Mouse (Mus musculus): ENCODE measurements around the gene Boc. TPM values are rescaled to one million over a fixed set of nuclear protein-coding genes. Genes with fewer than 3 reads are reported as not detected.
"Not testable (repeated sequence)": the region's sequence is repeated elsewhere in the genome, so short reads cannot be mapped to it uniquely, and the experiment has no call there.

Boc gene
- polyA plus RNA-seq, 1 experiment from 2014 or later = 37.5 TPM

- Histone ChIP-seq H3K4me1 (peaks cover 9% of the 10 kb centered on the region), H3K9me3 (replicated peaks) (no peaks in the 10 kb centered on the region), H3K27me3 (no peaks in the 10 kb centered on the region), H3K36me3 (no peaks in the 10 kb centered on the region), H3K4me2 (replicated peaks) (no peak overlapping the region), H3K27ac (no peak overlapping the region), H3K9ac (no peak overlapping the region), H3K4me3 (no peak overlapping the region)
- 93% methylated on average over 14 of the region's 14 CpGs for WGBS
- no peak for ATAC-seq (ENCODE audit: low FRiP score)
Observed at GRCm38 (mm10) chr16:44479852-44480251, 78.8 kb downstream of the Boc start.

- H3K27ac ChIP-seq = no peak overlapping the region
- no peak overlapping the region for H3K4me2 ChIP-seq (replicated peaks)
- no peaks in the 10 kb centered on the region for H3K9me3 ChIP-seq (replicated peaks)
- no peak overlapping the region for H3K4me3 ChIP-seq
- H3K9ac ChIP-seq = no peak overlapping the region
- H3K36me3 ChIP-seq = no peaks in the 10 kb centered on the region
- peaks cover 9% of the 10 kb centered on the region for H3K4me1 ChIP-seq
- WGBS = 54% methylated on average over 18 of the region's 18 CpGs
- no peak for ATAC-seq (ENCODE audit: low FRiP score)
- H3K27me3 ChIP-seq = no peaks in the 10 kb centered on the region
Observed at GRCm38 (mm10) chr16:44478767-44479166, 79.9 kb downstream of the Boc start.

- Histone ChIP-seq H3K27me3 (no peaks in the 10 kb centered on the region), H3K4me3 (no peak overlapping the region)
- ATAC-seq (ENCODE audit: low FRiP score) = no peak
Observed at GRCm38 (mm10) chr16:44475682-44476375, 82.9 kb downstream of the Boc start.

GRCm38 (mm10) chr16:44475281-44475680 is 83.4 kb downstream of the Boc start:
- Histone ChIP-seq H3K4me3 (no peak overlapping the region), H3K27me3 (no peaks in the 10 kb centered on the region), H3K9me3 (replicated peaks) (no peaks in the 10 kb centered on the region), H3K4me2 (replicated peaks) (no peak overlapping the region), H3K36me3 (no peaks in the 10 kb centered on the region), H3K27ac (no peak overlapping the region), H3K4me1 (0 out of 2 replicates have a peak, but pooled peaks cover 2% of the 10 kb centered on the region), H3K9ac (no peak overlapping the region)
- 90% methylated on average over 14 of the region's 14 CpGs for WGBS
- no peak for ATAC-seq (ENCODE audit: low FRiP score)

More at GRCm38 (mm10) chr16:44475682-44476375, 82.9 kb downstream of the Boc start:
- WGBS = 87% methylated on average over 11 of the region's 11 CpGs
- Histone ChIP-seq H3K9ac (no peak overlapping the region), H3K4me2 (replicated peaks) (no peak overlapping the region), H3K4me1 (0 out of 2 replicates have a peak, but pooled peaks cover 3% of the 10 kb centered on the region), H3K9me3 (replicated peaks) (no peaks in the 10 kb centered on the region), H3K27ac (no peak overlapping the region), H3K36me3 (no peaks in the 10 kb centered on the region)

- H3K4me2 ChIP-seq (replicated peaks) = no peak overlapping the region
- H3K27me3 ChIP-seq = no peaks in the 10 kb centered on the region
- no peak for ATAC-seq (ENCODE audit: low FRiP score)
- WGBS = 77% methylated on average over 5 of the region's 5 CpGs
- no peak overlapping the region for H3K4me3 ChIP-seq
- H3K27ac ChIP-seq = no peak overlapping the region
- no peak overlapping the region for H3K9ac ChIP-seq
- no peaks in the 10 kb centered on the region for H3K4me1 ChIP-seq
- no peaks in the 10 kb centered on the region for H3K9me3 ChIP-seq (replicated peaks)
- no peaks in the 10 kb centered on the region for H3K36me3 ChIP-seq
Observed at GRCm38 (mm10) chr16:44460922-44461321, 97.8 kb downstream of the Boc start.

GRCm38 (mm10) chr16:44458826-44459225 is 99.9 kb downstream of the Boc start:
- Histone ChIP-seq H3K4me3 (no peak overlapping the region), H3K9me3 (replicated peaks) (no peaks in the 10 kb centered on the region; the same call in 1 of the 2 replicates), H3K27me3 (no peaks in the 10 kb centered on the region), H3K4me1 (no peaks in the 10 kb centered on the region), H3K4me2 (replicated peaks) (no peak overlapping the region), H3K9ac (no peak overlapping the region), H3K36me3 (no peaks in the 10 kb centered on the region), H3K27ac (no peak overlapping the region)
- 85% methylated on average over 2 of the region's 2 CpGs for WGBS
- no peak for ATAC-seq (ENCODE audit: low FRiP score)

DNA sequence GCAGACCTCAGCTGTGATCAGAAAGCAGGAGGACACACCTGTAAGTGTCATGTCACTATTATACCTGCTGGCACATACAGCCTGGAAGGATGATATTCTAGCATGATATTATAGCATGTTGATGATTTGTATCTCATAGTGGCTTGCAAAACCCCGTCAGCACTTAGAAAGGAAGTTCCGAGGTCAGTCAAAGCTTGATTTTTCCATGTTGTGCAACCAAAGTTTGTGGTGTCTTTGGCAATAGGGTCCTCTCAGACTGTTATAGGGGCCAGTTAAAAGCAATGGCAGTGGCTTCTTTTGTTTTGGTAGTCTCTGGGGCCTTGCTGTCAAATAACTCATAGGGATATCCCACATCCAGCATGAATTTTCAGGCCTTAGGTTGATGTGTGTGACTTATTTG is 100.8 kb downstream of the Boc start:
- Histone ChIP-seq H3K4me2 (replicated peaks) (no peak overlapping the region), H3K36me3 (no peaks in the 10 kb centered on the region), H3K9ac (no peak overlapping the region), H3K27ac (no peak overlapping the region), H3K4me3 (no peak overlapping the region), H3K4me1 (no peaks in the 10 kb centered on the region), H3K9me3 (replicated peaks) (no peaks in the 10 kb centered on the region; the same call in 1 of the 2 replicates), H3K27me3 (no peaks in the 10 kb centered on the region)
- WGBS = 91% methylated on average over 2 of the region's 2 CpGs
- ATAC-seq (ENCODE audit: low FRiP score) = no peak

- ATAC-seq (ENCODE audit: low FRiP score); H3K36me3 ChIP-seq: not testable (repeated sequence)
- WGBS = 93% methylated on average over 15 of the region's 15 CpGs
Observed at GRCm38 (mm10) chr16:44441913-44442312, 116.8 kb downstream of the Boc start.

DNA sequence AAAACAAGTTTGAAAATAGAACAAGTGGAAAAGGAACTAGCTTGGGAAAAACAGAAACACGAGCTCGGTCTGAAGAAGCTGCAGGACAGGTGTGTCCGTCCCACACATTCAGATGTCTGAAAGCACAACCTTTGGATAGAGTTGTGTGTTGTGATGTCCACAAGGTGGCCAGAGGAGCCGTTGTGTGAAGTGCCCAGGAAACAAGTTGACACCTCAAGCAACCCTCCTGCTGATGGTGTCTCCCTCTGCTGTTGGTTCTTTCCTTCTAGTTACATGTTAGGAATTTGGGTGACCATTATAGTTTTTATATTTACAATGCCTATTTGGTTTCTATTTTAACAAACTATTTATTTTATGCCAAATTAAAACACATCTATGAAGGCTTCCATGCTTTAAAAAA is 123.2 kb downstream of the Boc start:
- Histone ChIP-seq H3K27ac (no peak overlapping the region), H3K36me3 (no peaks in the 10 kb centered on the region), H3K4me1 (no peaks in the 10 kb centered on the region), H3K9me3 (replicated peaks) (no peaks in the 10 kb centered on the region), H3K4me2 (replicated peaks) (no peak overlapping the region), H3K27me3 (no peaks in the 10 kb centered on the region), H3K4me3 (no peak overlapping the region), H3K9ac (no peak overlapping the region)
- no peak for ATAC-seq (ENCODE audit: low FRiP score)
- WGBS = 68% methylated on average over 4 of the region's 4 CpGs

More at GRCm38 (mm10) chr16:44441913-44442312, 116.8 kb downstream of the Boc start:
- not testable (repeated sequence) for H3K4me3 ChIP-seq; H3K27ac ChIP-seq; H3K9me3 ChIP-seq (replicated peaks); H3K27me3 ChIP-seq; H3K4me2 ChIP-seq (replicated peaks); H3K4me1 ChIP-seq; H3K9ac ChIP-seq

Small RNAs within 50 kb of the gene (microRNA-seq; reads per million reads assigned to microRNA genes)
- 24.7 reads per million, percentile 30 among the genes with 10 or more reads in this experiment for gene Mir3081

Other genes with a start within 250 kb of the Boc start
- 0.42 and 0.71 TPM in 2 replicates for gene Sidt1, start 225.7 kb downstream of the Boc start, polyA plus RNA-seq (2016; fragmentation: Nextera tagmentation; extraction: Ambion mirVana)
- 25.5 and 27.0 TPM in 2 replicates for gene Spice1, start 211.8 kb downstream of the Boc start, polyA plus RNA-seq (2016; fragmentation: Nextera tagmentation; extraction: Ambion mirVana)
- gene Cfap44, start 164.1 kb downstream of the Boc start, polyA plus RNA-seq (2016; fragmentation: Nextera tagmentation; extraction: Ambion mirVana) = 6.4 and 8.3 TPM in 2 replicates
- 9.4 and 9.9 TPM in 2 replicates for gene Nepro, start 165.4 kb upstream of the Boc start, polyA plus RNA-seq (2016; fragmentation: Nextera tagmentation; extraction: Ambion mirVana)
- 34.3 and 37.9 TPM in 2 replicates for gene Gtpbp8, start 187.5 kb upstream of the Boc start, polyA plus RNA-seq (2016; fragmentation: Nextera tagmentation; extraction: Ambion mirVana)
- gene Cd200r1, start 206.8 kb upstream of the Boc start, polyA plus RNA-seq (2016; fragmentation: Nextera tagmentation; extraction: Ambion mirVana) = 0.52 and 0.96 TPM in 2 replicates